Mouse (Mus musculus) cerebellum, adult 8-10 months (tissue): ENCODE results near the gene Rad1.
"Not testable (repeated sequence)": the region's sequence is repeated elsewhere in the genome, so short reads cannot be mapped to it uniquely, and the experiment has no call there.

Source experiments
- DNase-seq: peaks from one replicate; pipeline ENCODE4 v3.0.0; 2022

Rad1 gene

GRCm38 (mm10) chr15:10485484-10486364 is at the start of gene Rad1, which contains the start of gene Brix1:
Gene Rad1, plus strand, starts transcription at chr15:10486018.
Gene Brix1, minus strand, starts transcription at chr15:10485947.
- peak; percentile 91 for DNase-seq

- DNase-seq, result no peak
These were observed 48.9 kb upstream of the Rad1 start for GRCm38 (mm10) chr15:10436893-10437292.

- DNase-seq, result no peak
These were observed 45.9 kb upstream of the Rad1 start for GRCm38 (mm10) chr15:10439963-10440362.

GRCm38 (mm10) chr15:10441493-10441892 is 44.3 kb upstream of the Rad1 start:
- no peak for DNase-seq

GRCm38 (mm10) chr15:10442275-10442674 is 43.5 kb upstream of the Rad1 start:
- DNase-seq, result no peak

GRCm38 (mm10) chr15:10447102-10447501 is 38.7 kb upstream of the Rad1 start:
- DNase-seq, result no peak

GRCm38 (mm10) chr15:10460986-10461385 is 24.8 kb upstream of the Rad1 start:
- no peak for DNase-seq

- DNase-seq, result no peak
These were observed 22.3 kb upstream of the Rad1 start for GRCm38 (mm10) chr15:10463555-10463954.

GRCm38 (mm10) chr15:10464678-10465077 is 21.1 kb upstream of the Rad1 start:
- DNase-seq, result no peak

- no peak for DNase-seq
These were observed 17.1 kb upstream of the Rad1 start for GRCm38 (mm10) chr15:10468761-10469160.

- DNase-seq, result no peak
These were observed 16.1 kb upstream of the Rad1 start for GRCm38 (mm10) chr15:10469641-10470150.

- DNase-seq, result peak; percentile 86
These were observed 15.5 kb upstream of the Rad1 start, which contains the start of gene Dnajc21 for GRCm38 (mm10) chr15:10470151-10470831. Gene Dnajc21, minus strand, starts transcription at chr15:10470516.

- no peak for DNase-seq
These were observed 14.9 kb upstream of the Rad1 start for GRCm38 (mm10) chr15:10470941-10471340.

GRCm38 (mm10) chr15:10486365-10486839 is 584 bp downstream of the Rad1 start:
- DNase-seq, result no peak

GRCm38 (mm10) chr15:10487246-10487645 is 1.4 kb downstream of the Rad1 start:
- DNase-seq, result no peak

- DNase-seq, result no peak
These were observed 4.3 kb downstream of the Rad1 start for GRCm38 (mm10) chr15:10490101-10490500.

GRCm38 (mm10) chr15:10495944-10496343 is 10.1 kb downstream of the Rad1 start:
- DNase-seq, result no peak

GRCm38 (mm10) chr15:10496696-10497095 is 10.9 kb downstream of the Rad1 start:
- DNase-seq, result not testable (repeated sequence)

- DNase-seq, result no peak
These were observed 13.8 kb downstream of the Rad1 start for GRCm38 (mm10) chr15:10499593-10499992.

- DNase-seq, result no peak
These were observed 14.2 kb downstream of the Rad1 start for GRCm38 (mm10) chr15:10500035-10500434.

- no peak for DNase-seq
These were observed 15.3 kb downstream of the Rad1 start for GRCm38 (mm10) chr15:10500838-10501719.

- DNase-seq, result no peak
These were observed 20.3 kb downstream of the Rad1 start for GRCm38 (mm10) chr15:10506099-10506498.

GRCm38 (mm10) chr15:10515166-10515565 is 29.3 kb downstream of the Rad1 start:
- DNase-seq, result no peak
